Mouse (Mus musculus): Measurements from ENCODE around the gene Prkra. TPM values are rescaled to one million over a fixed set of nuclear protein-coding genes. Genes with fewer than 3 reads are reported as not detected.

The Prkra gene
- polyA plus RNA-seq, 1 experiment from 2014 or later, result 89.4 TPM

GRCm38 (mm10) chr2:76667200-76667599, 19.4 kb upstream of the Prkra start:
- peaks cover 33% of the 10 kb centered on the region for H3K36me3 ChIP-seq (ENCODE audit: control insufficient read depth, insufficient read depth, low read length)
- no peaks in the 10 kb centered on the region for H3K9me3 ChIP-seq (ENCODE audit: control insufficient read depth, low read length)
- ATAC-seq (ENCODE audit: low FRiP score, low TSS enrichment), result no peak
- WGBS, result 83% methylated on average over 5 of the region's 5 CpGs
- no peak overlapping the region for H3K4me3 ChIP-seq (ENCODE audit: low read length)
- no peaks in the 10 kb centered on the region for H3K27me3 ChIP-seq (ENCODE audit: control insufficient read depth, insufficient read depth, low read length)
- no peak overlapping the region for H3K27ac ChIP-seq (ENCODE audit: low read depth, low read length)
- peaks cover 7% of the 10 kb centered on the region; the same call in 1 of the 2 replicates for H3K4me1 ChIP-seq (ENCODE audit: control insufficient read depth, insufficient read depth, low read length)
- no peak overlapping the region for H3K4me2 ChIP-seq (replicated peaks; ENCODE audit: low read depth, low read length)
- H3K9ac ChIP-seq (ENCODE audit: low read depth, low read length), result no peak overlapping the region

GRCm38 (mm10) chr2:76665531-76665930, 17.7 kb upstream of the Prkra start:
- 96% methylated on average over 7 of the region's 7 CpGs for WGBS
- no peak for ATAC-seq (ENCODE audit: low FRiP score, low TSS enrichment)

DNA sequence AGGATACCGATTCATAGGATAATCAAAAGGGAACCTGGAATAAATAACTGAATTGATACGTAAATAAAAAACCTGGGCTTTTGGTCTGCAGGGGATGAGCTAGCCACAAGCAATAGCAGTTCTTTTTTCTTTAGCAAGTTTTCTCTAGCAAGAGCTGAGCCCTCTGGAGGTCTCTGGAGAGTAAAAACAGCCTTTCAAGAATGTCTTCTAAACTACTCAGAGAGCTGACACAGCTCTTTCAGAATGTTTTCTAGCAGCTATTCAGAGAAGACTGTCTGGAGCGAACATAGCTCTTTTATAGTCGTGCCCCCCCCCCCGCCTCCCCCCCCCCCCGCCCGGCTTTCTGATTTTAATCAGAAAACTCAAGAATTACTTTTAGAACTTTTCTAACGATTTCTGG, 11.6 kb upstream of the Prkra start:
- Histone ChIP-seq H3K27ac (ENCODE audit: low read depth, low read length) (no peak overlapping the region), H3K9ac (ENCODE audit: low read depth, low read length) (no peak overlapping the region), H3K4me3 (ENCODE audit: low read length) (no peak overlapping the region), H3K9me3 (ENCODE audit: control insufficient read depth, low read length) (no peaks in the 10 kb centered on the region), H3K4me1 (ENCODE audit: control insufficient read depth, insufficient read depth, low read length) (no peaks in the 10 kb centered on the region), H3K36me3 (ENCODE audit: control insufficient read depth, insufficient read depth, low read length) (peaks cover 20% of the 10 kb centered on the region), H3K4me2 (replicated peaks; ENCODE audit: low read depth, low read length) (no peak overlapping the region), H3K27me3 (ENCODE audit: control insufficient read depth, insufficient read depth, low read length) (no peaks in the 10 kb centered on the region)
- WGBS, result 63% methylated on average over 6 of the region's 8 CpGs
- ATAC-seq (ENCODE audit: low FRiP score, low TSS enrichment), result no peak

More at GRCm38 (mm10) chr2:76665531-76665930, 17.7 kb upstream of the Prkra start:
- Histone ChIP-seq H3K36me3 (ENCODE audit: control insufficient read depth, insufficient read depth, low read length) (peaks cover 37% of the 10 kb centered on the region), H3K27ac (ENCODE audit: low read depth, low read length) (no peak overlapping the region), H3K27me3 (ENCODE audit: control insufficient read depth, insufficient read depth, low read length) (no peaks in the 10 kb centered on the region), H3K9ac (ENCODE audit: low read depth, low read length) (no peak overlapping the region), H3K4me2 (replicated peaks; ENCODE audit: low read depth, low read length) (no peak overlapping the region), H3K4me3 (ENCODE audit: low read length) (no peak overlapping the region), H3K4me1 (ENCODE audit: control insufficient read depth, insufficient read depth, low read length) (no peaks in the 10 kb centered on the region), H3K9me3 (ENCODE audit: control insufficient read depth, low read length) (no peaks in the 10 kb centered on the region)

GRCm38 (mm10) chr2:76658551-76658950, 10.7 kb upstream of the Prkra start:
- no peaks in the 10 kb centered on the region for H3K4me1 ChIP-seq (ENCODE audit: control insufficient read depth, insufficient read depth, low read length)
- H3K9ac ChIP-seq (ENCODE audit: low read depth, low read length), result no peak overlapping the region
- H3K4me3 ChIP-seq (ENCODE audit: low read length), result no peak overlapping the region
- peaks cover 13% of the 10 kb centered on the region; the same call in 1 of the 2 replicates for H3K36me3 ChIP-seq (ENCODE audit: control insufficient read depth, insufficient read depth, low read length)
- H3K4me2 ChIP-seq (replicated peaks; ENCODE audit: low read depth, low read length), result no peak overlapping the region
- H3K9me3 ChIP-seq (ENCODE audit: control insufficient read depth, low read length), result no peaks in the 10 kb centered on the region
- no peak for ATAC-seq (ENCODE audit: low FRiP score, low TSS enrichment)
- 79% methylated on average over 13 of the region's 13 CpGs for WGBS
- no peak overlapping the region for H3K27ac ChIP-seq (ENCODE audit: low read depth, low read length)
- no peaks in the 10 kb centered on the region for H3K27me3 ChIP-seq (ENCODE audit: control insufficient read depth, insufficient read depth, low read length)

DNA sequence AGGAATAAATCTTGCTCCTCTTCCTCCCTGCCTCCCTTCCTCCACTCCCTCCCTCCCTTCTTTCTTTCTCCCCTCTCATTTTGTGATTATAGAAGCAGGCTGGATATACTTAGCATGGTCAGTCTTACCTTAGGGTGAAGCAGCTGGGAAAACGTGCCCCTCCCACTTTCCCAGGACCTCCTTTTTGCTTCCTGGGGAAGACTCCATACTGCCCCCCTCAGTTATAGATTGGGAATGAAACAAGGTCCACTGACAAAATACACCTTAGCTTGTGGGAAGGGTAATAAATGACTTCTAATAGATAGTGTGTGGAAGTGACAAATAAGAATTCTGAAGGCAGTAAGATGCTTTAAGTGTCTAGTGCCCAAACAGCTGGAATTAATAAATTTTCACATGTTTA, 8.2 kb upstream of the Prkra start:
- WGBS, result 18% methylated on average over 1 of the region's 1 CpGs
- no peak for ATAC-seq (ENCODE audit: low FRiP score, low TSS enrichment)
- H3K4me1 ChIP-seq (ENCODE audit: control insufficient read depth, insufficient read depth, low read length), result no peaks in the 10 kb centered on the region
- no peak overlapping the region for H3K4me3 ChIP-seq (ENCODE audit: low read length)
- H3K9ac ChIP-seq (ENCODE audit: low read depth, low read length), result no peak overlapping the region
- no peaks in the 10 kb centered on the region for H3K27me3 ChIP-seq (ENCODE audit: control insufficient read depth, insufficient read depth, low read length)
- H3K9me3 ChIP-seq (ENCODE audit: control insufficient read depth, low read length), result no peaks in the 10 kb centered on the region
- no peak overlapping the region for H3K4me2 ChIP-seq (replicated peaks; ENCODE audit: low read depth, low read length)
- H3K27ac ChIP-seq (ENCODE audit: low read depth, low read length), result no peak overlapping the region
- no peaks in the 10 kb centered on the region for H3K36me3 ChIP-seq (ENCODE audit: control insufficient read depth, insufficient read depth, low read length)

- H3K4me2 ChIP-seq (replicated peaks; ENCODE audit: low read depth, low read length), result no peak overlapping the region
- H3K4me3 ChIP-seq (ENCODE audit: low read length), result no peak overlapping the region
- H3K27ac ChIP-seq (ENCODE audit: low read depth, low read length), result no peak overlapping the region
- H3K9me3 ChIP-seq (ENCODE audit: control insufficient read depth, low read length), result no peaks in the 10 kb centered on the region
- no peaks in the 10 kb centered on the region for H3K4me1 ChIP-seq (ENCODE audit: control insufficient read depth, insufficient read depth, low read length)
- H3K27me3 ChIP-seq (ENCODE audit: control insufficient read depth, insufficient read depth, low read length), result no peaks in the 10 kb centered on the region
- no peak for ATAC-seq (ENCODE audit: low FRiP score, low TSS enrichment)
- H3K9ac ChIP-seq (ENCODE audit: low read depth, low read length), result no peak overlapping the region
- H3K36me3 ChIP-seq (ENCODE audit: control insufficient read depth, insufficient read depth, low read length), result no peaks in the 10 kb centered on the region
- WGBS, result 81% methylated on average over 3 of the region's 3 CpGs
Measured at GRCm38 (mm10) chr2:76655444-76655843, 7.6 kb upstream of the Prkra start.

- no peaks in the 10 kb centered on the region for H3K4me1 ChIP-seq (ENCODE audit: control insufficient read depth, insufficient read depth, low read length)
- no peaks in the 10 kb centered on the region for H3K36me3 ChIP-seq (ENCODE audit: control insufficient read depth, insufficient read depth, low read length)
- no peak for ATAC-seq (ENCODE audit: low FRiP score, low TSS enrichment)
- H3K9me3 ChIP-seq (ENCODE audit: control insufficient read depth, low read length), result no peaks in the 10 kb centered on the region
- H3K4me3 ChIP-seq (ENCODE audit: low read length), result no peak overlapping the region
- H3K27me3 ChIP-seq (ENCODE audit: control insufficient read depth, insufficient read depth, low read length), result no peaks in the 10 kb centered on the region
- WGBS, result 73% methylated on average over 5 of the region's 5 CpGs
- no peak overlapping the region for H3K27ac ChIP-seq (ENCODE audit: low read depth, low read length)
- no peak overlapping the region for H3K4me2 ChIP-seq (replicated peaks; ENCODE audit: low read depth, low read length)
- no peak overlapping the region for H3K9ac ChIP-seq (ENCODE audit: low read depth, low read length)
Measured at GRCm38 (mm10) chr2:76654646-76655045, 6.8 kb upstream of the Prkra start.

DNA sequence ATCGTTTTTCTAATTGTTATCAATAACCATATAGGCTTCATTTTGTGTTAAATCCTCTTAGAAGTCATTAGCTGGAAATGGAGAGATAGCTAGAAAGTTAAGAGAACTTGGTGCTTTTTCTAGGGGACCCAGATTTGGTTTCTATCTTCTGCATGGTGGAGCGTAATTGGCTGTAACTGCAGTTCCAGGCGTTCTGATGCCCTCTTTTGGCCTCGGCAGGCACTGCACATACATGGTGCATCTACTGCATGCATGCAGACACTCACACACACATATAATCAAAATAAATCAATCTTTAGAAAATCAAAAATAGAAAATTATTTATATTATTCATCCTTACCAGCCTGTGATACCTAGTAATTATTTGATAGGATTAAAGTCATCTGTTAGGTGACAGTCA, 5.3 kb upstream of the Prkra start:
- Histone ChIP-seq H3K4me3 (ENCODE audit: low read length) (no peak overlapping the region), H3K27ac (ENCODE audit: low read depth, low read length) (no peak overlapping the region), H3K36me3 (ENCODE audit: control insufficient read depth, insufficient read depth, low read length) (no peaks in the 10 kb centered on the region), H3K27me3 (ENCODE audit: control insufficient read depth, insufficient read depth, low read length) (no peaks in the 10 kb centered on the region), H3K9ac (ENCODE audit: low read depth, low read length) (no peak overlapping the region), H3K9me3 (ENCODE audit: control insufficient read depth, low read length) (no peaks in the 10 kb centered on the region), H3K4me2 (replicated peaks; ENCODE audit: low read depth, low read length) (no peak overlapping the region), H3K4me1 (ENCODE audit: control insufficient read depth, insufficient read depth, low read length) (no peaks in the 10 kb centered on the region)
- ATAC-seq (ENCODE audit: low FRiP score, low TSS enrichment), result no peak
- WGBS, result 95% methylated on average over 4 of the region's 4 CpGs

DNA sequence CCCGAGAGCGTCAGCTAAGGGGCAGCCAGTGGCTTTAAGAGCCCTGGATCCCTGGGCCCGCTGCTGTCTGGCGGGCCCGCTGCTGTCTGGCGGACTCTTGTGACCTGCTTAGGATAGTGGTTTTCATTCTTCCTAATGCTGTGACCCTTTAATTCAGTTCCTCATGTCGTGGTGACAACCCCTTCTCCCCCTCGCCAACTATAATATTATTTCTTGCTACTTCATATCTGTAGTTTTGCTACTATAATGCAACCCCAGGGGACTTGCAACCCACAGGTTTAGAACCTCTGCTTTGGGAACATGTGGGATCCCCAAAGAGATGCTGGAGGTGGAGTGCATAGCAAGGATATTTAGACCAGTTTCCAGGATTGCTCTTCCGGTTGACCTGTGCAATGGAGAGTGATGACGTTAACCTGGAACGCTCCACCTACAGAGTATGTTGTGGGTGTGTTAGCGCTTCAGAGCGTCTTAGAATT, 889 bp upstream of the Prkra start:
- WGBS, result 33% methylated on average over 13 of the region's 13 CpGs

More for the DNA sequence above, 889 bp upstream of the Prkra start:
- Histone ChIP-seq H3K27ac (ENCODE audit: low read depth, low read length) (peak overlapping the region; percentile 84), H3K4me1 (ENCODE audit: control insufficient read depth, insufficient read depth, low read length) (peaks cover 13% of the 10 kb centered on the region), H3K36me3 (ENCODE audit: control insufficient read depth, insufficient read depth, low read length) (no peaks in the 10 kb centered on the region; the same call in 1 of the 2 replicates), H3K27me3 (ENCODE audit: control insufficient read depth, insufficient read depth, low read length) (no peaks in the 10 kb centered on the region), H3K4me2 (replicated peaks; ENCODE audit: low read depth, low read length) (peak overlapping the region; percentile 49), H3K4me3 (ENCODE audit: low read length) (peak overlapping the region; percentile 68), H3K9me3 (ENCODE audit: control insufficient read depth, low read length) (no peaks in the 10 kb centered on the region), H3K9ac (ENCODE audit: low read depth, low read length) (peak overlapping the region; percentile 60)
- ATAC-seq (ENCODE audit: low FRiP score, low TSS enrichment), result peak; percentile 39
